Mouse (Mus musculus) limb, embryonic 12.5 days (tissue): ENCODE results near the gene D17H6S53E. TPM values are rescaled to one million over a fixed set of nuclear protein-coding genes. Genes with fewer than 3 reads are reported as not detected.
A peak's percentile ranks its signal among the peaks of the same experiment; 100 is the strongest.

Experiments used
- ATAC-seq: fragments of 200-750 bp; cut with Nextera tagmentation; 2 replicates; pipeline ENCODE4 v1.8.0; 2017; ENCODE audit warnings: low read depth, moderate TSS enrichment; ENCODE audit not compliant: insufficient number of reproducible peaks, insufficient read depth, low FRiP score, low TSS enrichment
- H3K27ac ChIP-seq: fragments of 300-500 bp; sonication (generic); 2 replicates; pipeline ENCODE4 v1.5.1; 2016; ENCODE audit warnings: mild to moderate bottlenecking, moderate library complexity
- H3K27me3 ChIP-seq: fragments of 300-500 bp; sonication (generic); 2 replicates; pipeline ENCODE4 v1.6.1; 2016; ENCODE audit warnings: mild to moderate bottlenecking, moderate library complexity
- H3K36me3 ChIP-seq: fragments of 300-500 bp; sonication (generic); 2 replicates; pipeline ENCODE4 v1.6.1; 2016; ENCODE audit warnings: mild to moderate bottlenecking, moderate library complexity
- H3K4me1 ChIP-seq: fragments of 300-500 bp; sonication (generic); replicated peaks from 2 replicates; pipeline ENCODE4 v1.6.1; 2016
- H3K4me2 ChIP-seq: fragments of 300-500 bp; sonication (generic); 2 replicates; pipeline ENCODE4 v1.6.1; 2016; ENCODE audit warnings: mild to moderate bottlenecking, moderate library complexity
- H3K4me3 ChIP-seq: fragments of 300-500 bp; sonication (generic); replicated peaks from 2 replicates; pipeline ENCODE4 v1.5.1; 2016; ENCODE audit warnings: mild to moderate bottlenecking
- H3K9ac ChIP-seq: fragments of 300-500 bp; sonication (generic); replicated peaks from 2 replicates; pipeline ENCODE4 v1.6.1; 2016; ENCODE audit warnings: mild to moderate bottlenecking, moderate library complexity
- H3K9me3 ChIP-seq: fragments of 300-500 bp; sonication (generic); 2 replicates; pipeline ENCODE4 v1.6.1; 2016; ENCODE audit warnings: mild to moderate bottlenecking, moderate library complexity
- WGBS: fragments of 180-500 bp; shearing (Covaris S2); methylation state at CpG from one replicate; pipeline ENCODE4 v1.1.7; 2016; 5-methylcytosine and 5-hydroxymethylcytosine counted together
- polyA plus RNA-seq: library from polyadenylated mRNA; unstranded; fragments of >200 nt; fragmentation: Nextera tagmentation; extraction: Ambion mirVana; gene quantifications from 2 replicates; pipeline ENCODE4 v1.2.1, GENCODE M21; 2016

The D17H6S53E gene
- polyA plus RNA-seq, 1 experiment from 2014 or later, result 10.1 TPM

DNA sequence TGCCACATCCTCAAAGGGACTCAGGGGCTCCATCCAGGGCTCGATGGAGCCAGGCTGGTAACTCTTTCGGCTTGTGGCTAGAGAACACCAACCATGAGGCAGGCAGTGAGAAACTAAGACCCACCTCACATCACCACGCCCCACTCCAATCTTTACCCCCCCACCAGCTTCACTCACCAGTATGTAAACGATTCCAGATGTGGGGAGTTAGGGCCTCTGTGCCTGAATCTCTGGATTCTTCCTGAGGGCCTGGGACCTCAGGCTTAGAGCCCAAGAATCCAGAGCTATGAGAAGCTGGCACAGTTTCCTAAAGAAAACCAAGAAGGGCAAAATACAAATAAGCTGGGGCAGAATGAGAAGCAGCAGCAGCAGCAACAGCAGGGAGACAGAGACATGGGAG, 27.8 kb downstream of the D17H6S53E start:
- no peak for ATAC-seq
- Histone ChIP-seq H3K9me3 (no peaks in the 10 kb centered on the region), H3K36me3 (peaks cover 100% of the 10 kb centered on the region), H3K27me3 (no peaks in the 10 kb centered on the region), H3K4me1 (peaks cover 11% of the 10 kb centered on the region; the same call in 1 of the 2 replicates), H3K4me3 (no peak overlapping the region), H3K4me2 (no peak overlapping the region), H3K9ac (no peak overlapping the region), H3K27ac (no peak overlapping the region)
- 59% methylated on average over 4 of the region's 4 CpGs for WGBS

DNA sequence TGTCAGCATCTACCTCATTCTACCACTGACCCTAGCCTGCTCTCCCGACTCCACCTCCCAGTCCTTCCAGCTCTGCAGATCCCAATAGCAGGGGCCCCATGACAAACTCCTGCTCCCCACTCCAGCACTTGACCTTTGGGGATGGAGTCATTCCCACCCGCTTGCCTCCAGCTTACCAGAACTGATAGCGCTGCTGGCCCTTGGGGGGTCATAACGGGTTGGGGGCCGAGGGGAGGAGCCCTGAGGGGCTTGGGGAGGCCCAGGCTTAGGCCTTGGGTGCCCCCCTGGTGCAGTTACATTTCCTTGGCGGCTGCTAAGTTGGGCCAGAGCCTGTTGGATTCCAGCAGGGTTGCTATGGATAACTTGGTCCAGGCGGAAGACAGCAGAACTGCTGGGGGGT, 28.4 kb downstream of the D17H6S53E start:
- no peak overlapping the region for H3K4me3 ChIP-seq
- no peak overlapping the region for H3K4me2 ChIP-seq
- 86% methylated on average over 7 of the region's 7 CpGs for WGBS
- H3K9me3 ChIP-seq, result no peaks in the 10 kb centered on the region
- peak overlapping the region; percentile 42; the same call in 1 of the 2 replicates for H3K9ac ChIP-seq
- no peak for ATAC-seq
- peaks cover 100% of the 10 kb centered on the region for H3K36me3 ChIP-seq
- H3K27me3 ChIP-seq, result no peaks in the 10 kb centered on the region
- peaks cover 11% of the 10 kb centered on the region; the same call in 1 of the 2 replicates for H3K4me1 ChIP-seq
- peak overlapping the region; percentile 17; the same call in 1 of the 2 replicates for H3K27ac ChIP-seq

DNA sequence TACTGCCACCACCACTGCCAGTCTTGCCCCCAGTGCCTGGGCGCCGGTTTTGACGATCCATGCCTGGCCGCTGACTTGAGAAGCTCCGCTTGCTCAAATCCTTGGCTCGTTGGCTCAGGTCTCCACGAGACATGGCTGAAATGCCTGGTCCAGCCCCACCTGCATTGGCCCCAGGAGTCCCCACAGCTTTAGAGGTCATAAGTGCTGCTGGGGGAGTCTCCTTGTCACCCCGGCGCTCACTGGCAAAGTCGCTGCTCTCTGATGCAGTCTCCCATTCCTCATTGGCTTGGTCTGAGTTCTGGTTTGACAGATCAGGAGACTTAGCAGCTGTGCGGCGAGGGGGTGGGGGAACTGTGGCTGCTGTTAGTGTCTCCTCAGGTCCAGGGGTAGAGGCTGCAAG, 29.3 kb downstream of the D17H6S53E start:
- H3K4me3 ChIP-seq, result no peak overlapping the region
- no peak overlapping the region for H3K9ac ChIP-seq
- H3K4me2 ChIP-seq, result no peak overlapping the region
- no peaks in the 10 kb centered on the region for H3K27me3 ChIP-seq
- peaks cover 11% of the 10 kb centered on the region; the same call in 1 of the 2 replicates for H3K4me1 ChIP-seq
- WGBS, result 92% methylated on average over 12 of the region's 12 CpGs
- no peak overlapping the region for H3K27ac ChIP-seq
- ATAC-seq, result no peak
- H3K36me3 ChIP-seq, result peaks cover 100% of the 10 kb centered on the region
- no peaks in the 10 kb centered on the region for H3K9me3 ChIP-seq

DNA sequence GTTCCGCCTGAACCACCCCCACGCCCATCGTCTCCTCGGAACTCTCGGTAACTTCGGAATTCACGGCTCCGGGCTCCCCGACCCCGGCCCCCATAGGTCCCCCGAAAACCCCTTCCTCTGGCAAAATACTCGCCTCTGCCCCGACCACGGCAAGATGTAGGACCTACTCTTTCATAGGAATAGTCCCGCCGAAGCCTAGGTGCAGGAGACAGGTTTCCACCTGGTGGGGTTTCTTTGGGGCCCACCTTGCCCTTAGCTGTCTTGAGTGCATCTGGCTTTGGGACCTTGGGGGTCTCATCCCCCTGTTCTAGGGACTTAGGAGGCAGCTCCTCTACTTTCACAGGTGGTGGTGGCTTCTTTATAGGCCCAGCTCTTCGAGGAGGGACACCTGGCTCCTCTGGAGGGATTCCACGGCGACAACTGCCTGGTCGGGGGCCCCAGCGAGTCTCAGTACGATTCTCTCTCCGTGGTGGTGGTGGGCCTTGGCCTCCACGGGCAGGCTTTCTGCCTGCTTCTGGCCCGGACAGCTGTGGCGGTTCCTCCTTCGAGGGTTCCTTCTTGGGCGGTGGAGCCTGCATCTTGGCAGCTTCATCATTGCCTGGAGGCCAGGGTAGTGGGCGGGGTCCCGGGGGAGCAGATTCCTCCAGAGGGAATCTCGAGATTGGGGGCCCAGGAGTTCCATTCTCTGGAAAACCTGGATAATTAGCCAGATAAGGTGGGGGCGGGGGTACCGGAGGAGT, 30.5 kb downstream of the D17H6S53E start:
- WGBS, result 91% methylated on average over 33 of the region's 33 CpGs
- H3K4me1 ChIP-seq, result peaks cover 11% of the 10 kb centered on the region; the same call in 1 of the 2 replicates
- no peak overlapping the region for H3K27ac ChIP-seq
- H3K9ac ChIP-seq, result no peak overlapping the region
- no peak overlapping the region for H3K4me2 ChIP-seq
- ATAC-seq, result no peak
- H3K36me3 ChIP-seq, result peaks cover 100% of the 10 kb centered on the region
- H3K9me3 ChIP-seq, result no peaks in the 10 kb centered on the region
- H3K4me3 ChIP-seq, result no peak overlapping the region
- no peaks in the 10 kb centered on the region for H3K27me3 ChIP-seq

DNA sequence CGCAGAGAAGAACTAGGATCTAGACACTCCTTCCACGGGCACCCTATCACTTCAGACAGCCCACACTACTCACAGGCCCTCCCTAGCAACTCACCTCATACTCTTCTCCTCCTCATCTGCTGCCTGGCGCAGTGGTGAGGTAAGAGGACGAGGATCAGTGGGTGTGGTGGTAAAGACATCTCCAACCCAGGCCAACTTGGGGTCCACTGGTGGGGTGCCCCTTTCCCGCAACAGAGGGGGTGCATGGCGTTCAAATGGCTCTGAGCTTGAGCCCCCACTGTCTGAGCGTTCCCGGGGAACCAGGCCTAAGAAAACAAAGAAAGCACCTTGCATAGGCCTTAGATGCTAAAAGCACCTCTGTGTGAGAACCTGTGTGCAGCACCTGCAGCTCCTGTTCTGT, 31.1 kb downstream of the D17H6S53E start:
- Histone ChIP-seq H3K4me1 (peaks cover 11% of the 10 kb centered on the region; the same call in 1 of the 2 replicates), H3K36me3 (peaks cover 100% of the 10 kb centered on the region), H3K9me3 (no peaks in the 10 kb centered on the region), H3K4me3 (no peak overlapping the region), H3K27me3 (no peaks in the 10 kb centered on the region), H3K27ac (no peak overlapping the region), H3K9ac (no peak overlapping the region), H3K4me2 (no peak overlapping the region)
- ATAC-seq, result no peak
- 93% methylated on average over 8 of the region's 8 CpGs for WGBS

DNA sequence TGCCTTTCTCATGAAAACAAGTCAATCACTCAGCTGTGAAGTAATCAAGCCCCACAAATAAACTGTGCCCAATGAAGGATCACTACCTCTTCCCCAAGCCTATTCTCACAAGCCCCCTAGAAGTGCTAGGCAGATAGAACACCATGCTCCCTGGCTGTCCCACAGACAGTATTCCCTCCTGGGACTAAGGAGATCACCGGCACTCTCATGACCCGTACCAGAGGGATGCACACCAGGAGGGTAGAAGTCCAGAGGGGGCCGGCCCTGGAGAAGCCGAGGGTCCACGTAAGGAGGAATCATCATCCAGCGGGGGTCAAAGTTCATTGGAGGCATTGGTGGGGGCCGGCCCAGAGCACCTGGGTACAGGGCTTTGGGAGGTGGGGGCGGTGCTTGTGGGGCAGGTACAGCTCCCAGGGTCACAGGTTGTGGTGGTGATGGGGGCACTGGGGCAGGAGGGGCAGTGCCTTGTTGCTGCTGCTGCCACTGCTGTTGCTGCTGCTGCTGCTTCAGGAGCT, 31.5 kb downstream of the D17H6S53E start:
- peaks cover 16% of the 10 kb centered on the region for H3K4me1 ChIP-seq
- no peak overlapping the region for H3K4me2 ChIP-seq
- no peak for ATAC-seq
- no peak overlapping the region for H3K4me3 ChIP-seq
- H3K9ac ChIP-seq, result no peak overlapping the region
- H3K9me3 ChIP-seq, result no peaks in the 10 kb centered on the region
- H3K27ac ChIP-seq, result no peak overlapping the region
- H3K27me3 ChIP-seq, result no peaks in the 10 kb centered on the region
- H3K36me3 ChIP-seq, result peaks cover 100% of the 10 kb centered on the region
- WGBS, result 90% methylated on average over 8 of the region's 8 CpGs

DNA sequence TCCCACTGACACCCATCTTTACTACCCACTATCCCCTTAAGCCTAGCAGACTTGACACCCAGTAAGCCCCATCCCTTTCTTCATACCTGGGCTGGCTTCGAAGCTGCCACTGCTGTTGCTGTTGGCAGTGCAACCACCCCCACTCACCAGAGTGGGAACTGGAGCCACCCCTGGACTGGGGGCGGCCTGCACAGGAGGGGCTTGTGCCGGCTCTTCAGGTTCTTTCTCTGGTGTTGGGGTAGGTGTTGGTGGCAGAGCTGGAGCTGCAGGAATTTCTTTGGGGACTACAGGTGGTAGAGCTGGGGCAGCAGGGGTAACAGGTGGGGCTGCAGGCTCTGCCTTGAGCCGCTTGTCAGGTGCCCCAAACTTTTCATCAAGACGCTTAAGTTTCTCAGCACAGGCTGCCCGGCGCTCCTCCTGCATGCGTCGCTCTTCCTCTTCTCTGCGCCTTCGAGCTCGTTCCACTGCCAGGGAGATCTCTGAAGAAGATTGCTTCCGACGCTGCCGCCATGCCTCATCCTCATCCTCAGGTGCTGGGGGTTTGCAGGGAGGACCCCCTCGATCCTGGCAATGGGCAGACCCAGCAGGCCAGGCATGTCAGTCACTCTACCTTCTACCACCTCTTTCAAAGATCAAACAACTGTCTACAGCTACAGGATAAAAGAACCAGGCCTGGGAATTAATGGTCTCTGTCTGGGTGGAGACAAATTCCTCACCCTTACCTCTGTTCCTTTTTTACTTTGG, 32.8 kb downstream of the D17H6S53E start:
- H3K9ac ChIP-seq, result no peak overlapping the region
- H3K4me1 ChIP-seq, result peaks cover 23% of the 10 kb centered on the region
- H3K9me3 ChIP-seq, result no peaks in the 10 kb centered on the region
- H3K4me3 ChIP-seq, result no peak overlapping the region
- no peak for ATAC-seq
- no peak overlapping the region for H3K4me2 ChIP-seq
- no peaks in the 10 kb centered on the region for H3K27me3 ChIP-seq
- WGBS, result 93% methylated on average over 16 of the region's 16 CpGs
- no peak overlapping the region for H3K27ac ChIP-seq
- peaks cover 88% of the 10 kb centered on the region for H3K36me3 ChIP-seq

DNA sequence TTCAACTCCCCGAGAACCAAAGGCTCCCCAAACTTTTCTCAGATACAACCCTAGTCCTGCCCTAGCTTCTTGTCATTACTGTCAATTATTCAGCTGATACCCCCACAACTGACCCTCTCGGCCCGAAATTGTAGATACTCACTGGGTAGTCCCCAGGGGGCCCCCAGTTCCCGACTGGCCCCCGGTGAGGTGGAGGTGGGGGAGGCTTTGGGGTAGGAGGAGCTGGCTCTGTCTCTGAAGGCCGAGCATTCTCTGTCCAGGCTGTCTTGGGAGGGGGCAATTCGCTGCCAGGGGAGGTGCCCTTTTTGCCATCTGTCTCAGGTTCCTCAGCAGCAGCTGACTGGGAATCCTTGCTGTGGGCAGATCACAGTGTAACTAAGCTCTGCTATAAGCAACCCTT, 33.5 kb downstream of the D17H6S53E start:
- H3K4me3 ChIP-seq, result no peak overlapping the region
- H3K27me3 ChIP-seq, result no peaks in the 10 kb centered on the region
- WGBS, result 79% methylated on average over 7 of the region's 7 CpGs
- peaks cover 19% of the 10 kb centered on the region for H3K4me1 ChIP-seq
- peaks cover 82% of the 10 kb centered on the region for H3K36me3 ChIP-seq
- no peaks in the 10 kb centered on the region for H3K9me3 ChIP-seq
- ATAC-seq, result no peak
- H3K9ac ChIP-seq, result no peak overlapping the region
- no peak overlapping the region for H3K27ac ChIP-seq
- no peak overlapping the region for H3K4me2 ChIP-seq

DNA sequence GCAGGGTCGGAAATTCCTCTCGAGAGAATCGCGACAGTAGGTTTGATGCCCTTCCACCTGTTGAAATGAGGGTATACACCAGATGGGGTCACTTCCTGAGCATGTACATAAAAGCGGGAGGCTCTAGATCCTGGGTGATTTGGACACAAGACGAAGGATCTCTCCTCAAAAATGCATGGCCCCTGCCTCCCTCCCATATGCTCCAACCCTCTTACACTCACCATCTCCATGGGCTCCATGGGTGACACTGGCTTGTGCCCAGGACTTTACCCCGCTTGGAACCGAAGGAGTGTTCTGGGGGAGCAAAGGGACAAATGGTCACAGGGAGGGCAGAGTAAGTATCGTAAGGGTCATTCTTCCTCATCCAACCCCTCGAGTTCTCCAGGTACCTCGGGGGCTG, 35.2 kb downstream of the D17H6S53E start:
- H3K4me2 ChIP-seq, result no peak overlapping the region
- no peak overlapping the region for H3K4me3 ChIP-seq
- no peaks in the 10 kb centered on the region for H3K9me3 ChIP-seq
- WGBS, result 82% methylated on average over 11 of the region's 11 CpGs
- no peak for ATAC-seq
- H3K27ac ChIP-seq, result no peak overlapping the region
- peaks cover 20% of the 10 kb centered on the region for H3K4me1 ChIP-seq
- H3K27me3 ChIP-seq, result no peaks in the 10 kb centered on the region
- no peak overlapping the region for H3K9ac ChIP-seq
- H3K36me3 ChIP-seq, result peaks cover 64% of the 10 kb centered on the region

DNA sequence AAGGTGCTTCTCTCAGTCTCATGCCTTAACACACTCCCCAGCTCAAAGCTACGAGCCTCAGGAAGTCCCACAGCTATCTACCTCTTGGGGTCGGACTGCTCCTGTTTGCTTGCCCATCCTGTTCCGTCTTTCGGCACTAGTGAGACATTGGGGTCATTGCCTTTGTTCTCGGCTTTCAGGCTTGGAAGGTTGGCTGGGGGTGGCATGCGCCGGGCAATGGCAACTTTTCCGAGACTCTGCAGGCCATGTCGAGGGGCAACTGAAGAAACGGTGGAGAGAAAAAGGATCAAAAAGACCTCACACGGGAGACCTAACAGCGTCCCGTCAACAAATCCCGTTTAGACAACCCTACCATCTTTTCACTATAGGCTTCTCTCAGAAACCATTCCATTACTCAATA, 35.9 kb downstream of the D17H6S53E start:
- 0 out of 2 replicates have a peak overlapping the region, but pooled peaks have one; percentile 53 for H3K27ac ChIP-seq
- WGBS, result 85% methylated on average over 14 of the region's 14 CpGs

DNA sequence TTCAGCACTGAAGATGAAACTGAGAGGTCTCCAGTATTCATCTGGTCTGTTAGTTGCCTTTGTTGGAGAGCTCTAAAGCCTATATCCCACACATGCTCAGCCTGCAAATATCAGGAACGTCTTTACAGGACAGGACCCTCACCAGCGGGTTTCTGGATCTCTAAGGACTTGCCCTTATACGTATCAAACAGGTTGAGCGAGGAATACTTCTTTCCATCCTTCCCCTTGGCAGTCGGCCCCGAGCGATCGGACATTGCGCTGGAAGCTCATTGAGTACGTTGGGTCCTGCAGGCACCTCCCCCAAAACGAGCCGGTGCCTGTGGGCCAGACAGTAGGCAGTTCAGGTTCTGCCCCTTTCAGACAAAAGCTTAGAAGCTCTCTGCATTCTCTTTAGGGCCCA, 36.6 kb downstream of the D17H6S53E start:
- Histone ChIP-seq H3K4me3 (peak overlapping the region; percentile 99), H3K4me1 (peaks cover 22% of the 10 kb centered on the region), H3K9ac (peak overlapping the region; percentile 100), H3K27me3 (no peaks in the 10 kb centered on the region), H3K9me3 (no peaks in the 10 kb centered on the region), H3K4me2 (peak overlapping the region; percentile 92), H3K27ac (no peak overlapping the region), H3K36me3 (peaks cover 51% of the 10 kb centered on the region)
- WGBS, result 69% methylated on average over 12 of the region's 12 CpGs
- no peak for ATAC-seq

More for the DNA sequence above, 35.9 kb downstream of the D17H6S53E start:
- ATAC-seq, result no peak
- Histone ChIP-seq H3K4me2 (peak overlapping the region; percentile 92), H3K4me1 (peaks cover 22% of the 10 kb centered on the region), H3K9ac (peak overlapping the region; percentile 100; the same call in 1 of the 2 replicates), H3K36me3 (peaks cover 57% of the 10 kb centered on the region), H3K4me3 (peak overlapping the region; percentile 99; the same call in 1 of the 2 replicates), H3K27me3 (no peaks in the 10 kb centered on the region), H3K9me3 (no peaks in the 10 kb centered on the region)
